Mouse (Mus musculus) neural tube, embryonic 14.5 days (tissue): ENCODE measurements around the gene Ube2b. TPM values are rescaled to one million over a fixed set of nuclear protein-coding genes. Genes with fewer than 3 reads are reported as not detected.

ENCODE experiments used
- ATAC-seq: fragments of 200-750 bp; cut with Nextera tagmentation; 2 replicates; pipeline ENCODE4 v1.8.0; 2017; ENCODE audit warnings: low read depth, mild to moderate bottlenecking, moderate TSS enrichment, moderate library complexity
- H3K27ac ChIP-seq: fragments of 300-500 bp; sonication (generic); 2 replicates; pipeline ENCODE4 v1.5.1; 2014; ENCODE audit warnings: low read depth, mild to moderate bottlenecking, control low read depth, low read length, moderate library complexity, mixed read lengths
- H3K27me3 ChIP-seq: fragments of 300-500 bp; sonication (generic); 2 replicates; pipeline ENCODE4 v1.6.1; 2014; ENCODE audit warnings: low read length; ENCODE audit not compliant: control insufficient read depth, insufficient read depth
- H3K36me3 ChIP-seq: fragments of 300-500 bp; sonication (generic); 2 replicates; pipeline ENCODE4 v1.6.1; 2014; ENCODE audit warnings: low read length, mixed read lengths; ENCODE audit not compliant: control insufficient read depth, insufficient read depth
- H3K4me1 ChIP-seq: fragments of 300-500 bp; sonication (generic); 2 replicates; pipeline ENCODE4 v1.6.1; 2014; ENCODE audit warnings: low read length; ENCODE audit not compliant: control insufficient read depth, insufficient read depth
- H3K4me2 ChIP-seq: fragments of 300-500 bp; sonication (generic); 2 replicates; pipeline ENCODE4 v1.6.1; 2014; ENCODE audit warnings: mild to moderate bottlenecking, low read depth, low read length, control low read depth
- H3K4me3 ChIP-seq: fragments of 300-500 bp; sonication (generic); 2 replicates; pipeline ENCODE4 v1.5.1; 2014; ENCODE audit warnings: low read depth, low read length, control low read depth, mixed read lengths
- H3K9ac ChIP-seq: fragments of 300-500 bp; sonication (generic); replicated peaks from 2 replicates; pipeline ENCODE4 v1.6.1; 2014; ENCODE audit warnings: low read depth, mild to moderate bottlenecking, control low read depth, low read length, mixed read lengths
- H3K9me3 ChIP-seq: fragments of 300-500 bp; sonication (generic); 2 replicates; pipeline ENCODE4 v1.6.1; 2016; ENCODE audit warnings: low read length; ENCODE audit not compliant: control insufficient read depth
- WGBS: fragments of 180-500 bp; shearing (Covaris S2); extraction: QIAGEN DNeasy Blood & Tissue Kit; methylation state at CpG from one replicate; pipeline ENCODE4 v1.1.7; 2014; 5-methylcytosine and 5-hydroxymethylcytosine counted together
- polyA plus RNA-seq: library from polyadenylated mRNA; unstranded; fragments of >200 nt; fragmentation: Nextera tagmentation; extraction: Ambion mirVana; gene quantifications from 2 replicates; pipeline ENCODE4 v1.2.1, GENCODE M21; 2014

Ube2b gene
- polyA plus RNA-seq, 1 experiment from 2014 or later = 165 TPM

GRCm38 (mm10) chr11:51943500-51943841, 57.1 kb downstream of the Ube2b start:
- ATAC-seq = no peak
- Histone ChIP-seq H3K27ac (no peak overlapping the region; the same call in 1 of the 2 replicates), H3K9ac (no peak overlapping the region), H3K4me2 (no peak overlapping the region), H3K4me3 (no peak overlapping the region), H3K4me1 (peaks cover 6% of the 10 kb centered on the region), H3K36me3 (no peaks in the 10 kb centered on the region), H3K9me3 (no peaks in the 10 kb centered on the region), H3K27me3 (no peaks in the 10 kb centered on the region)
- 49% methylated on average over 6 of the region's 6 CpGs for WGBS

GRCm38 (mm10) chr11:51942602-51943499, 57.7 kb downstream of the Ube2b start:
- H3K9ac ChIP-seq = no peak overlapping the region
- WGBS = 49% methylated on average over 15 of the region's 15 CpGs

DNA sequence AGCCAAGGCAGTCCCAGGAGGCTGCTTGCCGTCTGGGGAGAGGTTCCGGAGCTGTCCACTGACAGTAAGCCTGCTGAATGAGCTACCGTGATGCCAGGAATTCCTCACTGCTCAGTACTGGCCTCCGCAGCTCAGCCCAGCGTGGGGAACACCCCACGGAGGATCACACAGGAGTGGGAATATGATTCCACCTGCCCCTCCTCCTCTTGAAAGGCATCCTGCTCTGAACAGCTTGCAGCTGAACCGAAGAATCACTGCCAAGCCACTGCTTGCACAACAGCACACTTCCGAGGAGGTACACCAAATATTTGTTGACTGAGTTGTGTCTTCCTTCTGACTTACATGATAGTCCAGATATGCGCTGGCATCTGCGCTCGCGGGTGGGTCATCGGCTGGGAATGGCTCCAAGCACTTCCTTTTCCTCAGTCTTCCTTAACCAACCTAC, 60.0 kb downstream of the Ube2b start:
- H3K36me3 ChIP-seq = no peaks in the 10 kb centered on the region
- H3K4me2 ChIP-seq = no peak overlapping the region
- H3K4me3 ChIP-seq = no peak overlapping the region
- H3K27me3 ChIP-seq = no peaks in the 10 kb centered on the region
- ATAC-seq = no peak
- no peak overlapping the region for H3K9ac ChIP-seq
- peaks cover 6% of the 10 kb centered on the region for H3K4me1 ChIP-seq
- WGBS = 77% methylated on average over 13 of the region's 13 CpGs
- H3K27ac ChIP-seq = no peak overlapping the region
- H3K9me3 ChIP-seq = no peaks in the 10 kb centered on the region

More at GRCm38 (mm10) chr11:51942602-51943499, 57.7 kb downstream of the Ube2b start:
- Histone ChIP-seq H3K27me3 (no peaks in the 10 kb centered on the region), H3K4me2 (no peak overlapping the region), H3K36me3 (no peaks in the 10 kb centered on the region), H3K9me3 (no peaks in the 10 kb centered on the region), H3K4me1 (peaks cover 6% of the 10 kb centered on the region), H3K4me3 (no peak overlapping the region), H3K27ac (peak overlapping the region; percentile 23)
- ATAC-seq = peak; percentile 60

DNA sequence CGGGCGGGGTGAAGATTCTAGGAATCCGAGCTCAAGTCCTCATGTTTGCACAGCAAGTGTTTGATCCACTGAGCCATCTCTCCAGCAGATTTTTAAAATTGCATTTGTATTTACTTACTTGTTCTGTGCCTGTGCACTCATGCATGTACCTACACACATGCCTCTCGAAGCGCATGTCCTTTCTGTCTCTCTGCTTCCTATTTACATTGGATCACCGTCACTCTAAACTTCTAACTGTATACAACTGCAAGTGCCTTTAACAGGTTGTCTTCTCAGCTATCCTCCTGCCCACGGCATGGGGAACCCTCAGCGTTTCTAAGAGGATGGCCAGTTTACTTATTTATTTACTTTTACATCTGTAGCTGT, 61.0 kb downstream of the Ube2b start:
- ATAC-seq = no peak
- no peaks in the 10 kb centered on the region for H3K27me3 ChIP-seq
- no peaks in the 10 kb centered on the region for H3K9me3 ChIP-seq
- H3K4me1 ChIP-seq = peaks cover 6% of the 10 kb centered on the region
- H3K9ac ChIP-seq = no peak overlapping the region
- no peaks in the 10 kb centered on the region for H3K36me3 ChIP-seq
- no peak overlapping the region for H3K27ac ChIP-seq
- 86% methylated on average over 8 of the region's 8 CpGs for WGBS
- H3K4me2 ChIP-seq = no peak overlapping the region
- H3K4me3 ChIP-seq = no peak overlapping the region

- no peak overlapping the region for H3K4me2 ChIP-seq
- H3K9me3 ChIP-seq = no peaks in the 10 kb centered on the region
- no peak overlapping the region for H3K27ac ChIP-seq
- no peak for ATAC-seq
- WGBS = 85% methylated on average over 12 of the region's 12 CpGs
- no peaks in the 10 kb centered on the region for H3K36me3 ChIP-seq
- H3K27me3 ChIP-seq = no peaks in the 10 kb centered on the region
- no peak overlapping the region for H3K9ac ChIP-seq
- no peak overlapping the region for H3K4me3 ChIP-seq
- peaks cover 6% of the 10 kb centered on the region for H3K4me1 ChIP-seq
These were observed 61.6 kb downstream of the Ube2b start for GRCm38 (mm10) chr11:51938817-51939589.

GRCm38 (mm10) chr11:51937361-51937781, 63.2 kb downstream of the Ube2b start:
- H3K4me2 ChIP-seq = no peak overlapping the region
- H3K4me3 ChIP-seq = no peak overlapping the region
- 54% methylated on average over 6 of the region's 6 CpGs for WGBS
- ATAC-seq = no peak
- H3K27ac ChIP-seq = no peak overlapping the region; the same call in 1 of the 2 replicates
- no peaks in the 10 kb centered on the region for H3K9me3 ChIP-seq
- no peaks in the 10 kb centered on the region for H3K27me3 ChIP-seq
- H3K36me3 ChIP-seq = no peaks in the 10 kb centered on the region
- H3K9ac ChIP-seq = no peak overlapping the region
- H3K4me1 ChIP-seq = no peaks in the 10 kb centered on the region

GRCm38 (mm10) chr11:51935636-51936434, 64.7 kb downstream of the Ube2b start:
- Histone ChIP-seq H3K27ac (no peak overlapping the region), H3K9ac (no peak overlapping the region), H3K4me2 (no peak overlapping the region), H3K4me1 (no peaks in the 10 kb centered on the region), H3K9me3 (no peaks in the 10 kb centered on the region), H3K27me3 (no peaks in the 10 kb centered on the region), H3K36me3 (no peaks in the 10 kb centered on the region), H3K4me3 (no peak overlapping the region)
- ATAC-seq = no peak
- 66% methylated on average over 5 of the region's 5 CpGs for WGBS
